Comparison of ENCODE assay signal across 9 mouse cellular contexts in genomic region chr13:44065741-44066185, GRCm38 (mm10).
A peak's percentile ranks its signal among the peaks of the same experiment; 100 is the strongest.
DNase-seq lines count a peak whose midpoint lies in the region; ATAC-seq lines count a peak whose summit lies in the region.
"Had no signal": no experiment of that assay in that cellular context is flagged by ENCODE, and none has a peak within 500 bp of the region (broad histone marks: within the 10 kb centered on the region; RNA-seq: fewer than 3 reads in every experiment).

No protein-coding gene starts in this region.

- H3K4me3 ChIP-seq in liver, embryonic 13.5 days (replicated peaks): no peak overlapping the region
- no peak overlapping the region for H3K4me3 ChIP-seq in hindbrain, embryonic 11.5 days (ENCODE audit: low read depth, low read length)
- H3K4me3 ChIP-seq: limb, embryonic 13.5 days had no signal

- DNase-seq in CD4-positive helper T cell, adult 2 months (ENCODE audit: low read depth, low spot score): peak; percentile 72
- DNase-seq in adrenal gland, adult 2 months: peak; percentile 55
- DNase-seq in heart, postnatal 10 days: peak; percentile 68 to 70
- peak; percentile 8 for DNase-seq in liver, embryonic 13.5 days
- peak; percentile 14 to 57 for DNase-seq in spleen, postnatal 10 days (ENCODE audit: low spot score in 2 of 2)
- DNase-seq in right cerebral cortex, adult 18-20 months: no peak
- DNase-seq in hindbrain, embryonic 11.5 days (ENCODE audit: low spot score): no peak
- DNase-seq in left cerebral cortex, adult 8-10 months (ENCODE audit: low spot score in 2 of 2): no peak

- ATAC-seq in liver, embryonic 13.5 days (ENCODE audit: low read depth): peak; percentile 53
- ATAC-seq in hindbrain, embryonic 11.5 days (ENCODE audit: low FRiP score): no peak

- H3K4me2 ChIP-seq in liver, embryonic 13.5 days: peak overlapping the region; percentile 28; the same call in 1 of the 2 replicates
- H3K4me2 ChIP-seq in hindbrain, embryonic 11.5 days (replicated peaks; ENCODE audit: low read depth, low read length): no peak overlapping the region
- H3K4me2 ChIP-seq: limb, embryonic 13.5 days had no signal

- peaks cover 32% of the 10 kb centered on the region for H3K4me1 ChIP-seq in liver, embryonic 13.5 days (replicated peaks)
- no peaks in the 10 kb centered on the region; the same call in 1 of the 2 replicates for H3K4me1 ChIP-seq in hindbrain, embryonic 11.5 days (replicated peaks; ENCODE audit: control insufficient read depth, insufficient read depth, low read length)

- intact Hi-C loops in heart, postnatal 10 days (cut with DNase I): loop anchor here (5.0 kb wide), 1 partner anchor 162 kb away; no protein-coding TSS in a partner anchor

- H3K9me3 ChIP-seq in liver, embryonic 13.5 days (replicated peaks): no peaks in the 10 kb centered on the region
- no peaks in the 10 kb centered on the region for H3K9me3 ChIP-seq in hindbrain, embryonic 11.5 days (ENCODE audit: control insufficient read depth, low read length)
- H3K9me3 ChIP-seq: limb, embryonic 13.5 days had no signal

- H3K36me3 ChIP-seq in liver, embryonic 13.5 days: no peaks in the 10 kb centered on the region
- no peaks in the 10 kb centered on the region for H3K36me3 ChIP-seq in hindbrain, embryonic 11.5 days (ENCODE audit: control insufficient read depth, insufficient read depth, low read length)
- H3K36me3 ChIP-seq: limb, embryonic 13.5 days had no signal

- H3K27me3 ChIP-seq in liver, embryonic 13.5 days: no peaks in the 10 kb centered on the region
- H3K27me3 ChIP-seq in hindbrain, embryonic 11.5 days (ENCODE audit: control insufficient read depth, insufficient read depth, low read length): no peaks in the 10 kb centered on the region

- H3K9ac ChIP-seq in liver, embryonic 13.5 days: no peak overlapping the region
- no peak overlapping the region for H3K9ac ChIP-seq in hindbrain, embryonic 11.5 days (ENCODE audit: low read depth, low read length)
- H3K9ac ChIP-seq: limb, embryonic 13.5 days had no signal

- H3K27ac ChIP-seq in liver, embryonic 13.5 days: no peak overlapping the region
- H3K27ac ChIP-seq in hindbrain, embryonic 11.5 days (ENCODE audit: low read depth, low read length): no peak overlapping the region
- H3K27ac ChIP-seq: limb, embryonic 13.5 days had no signal

- 2% methylated on average over 13 of the region's 13 CpGs for WGBS in liver, embryonic 13.5 days (ENCODE audit: insufficient replicate concordance)
- 71% methylated on average over 13 of the region's 13 CpGs for WGBS in hindbrain, embryonic 11.5 days

Comparison
In these comparisons a context has a peak if more than half of its experiments do, and no peak if none do; other contexts are left out.
1. DNase-seq: peak in CD4-positive helper T cell, adult 2 months (single experiment), adrenal gland, adult 2 months (single experiment), heart, postnatal 10 days (2 of 2), liver, embryonic 13.5 days (single experiment) and spleen, postnatal 10 days (2 of 2); none in right cerebral cortex, adult 18-20 months (single experiment), hindbrain, embryonic 11.5 days (single experiment) and left cerebral cortex, adult 8-10 months (0 of 2).